Mouse (Mus musculus) T-helper 17 cell (primary cell): ENCODE data around the gene Thap3.

Experiments used
- in situ Hi-C, 2 experiments: fragments of 300-600 bp; cut with MboI, MseI; formaldehyde crosslinking; loops; 1 replicate in 1 of 2; 2 replicates in 1 of 2; pipeline ENCODE4 v1.15.1; 2025; ENCODE audit warnings: high pct_unique_total_duplicates in 2 of 2

Thap3 gene

GRCm38 (mm10) chr4:151992091-151992490, 3.3 kb upstream of the Thap3 start:
- in situ Hi-C loops: loop anchor here (25.0 kb wide), 2 partner anchors 1755 to 1970 kb away; partner anchors contain the start of genes A430005L14Rik (in 1 of the 2) and Eno1 (in 1 of the 2)

GRCm38 (mm10) chr4:151989110-151989488, 302 bp upstream of the Thap3 start:
- in situ Hi-C loops: loop anchor here (25.0 kb wide), 2 partner anchors 1752 to 1973 kb away; partner anchors contain the start of genes A430005L14Rik (in 1 of the 2) and Eno1 (in 1 of the 2)

GRCm38 (mm10) chr4:151988014-151988341, 819 bp downstream of the Thap3 start:
- in situ Hi-C loops: loop anchor here (25.0 kb wide), 2 partner anchors 1751 to 1974 kb away; partner anchors contain the start of genes A430005L14Rik (in 1 of the 2) and Eno1 (in 1 of the 2)

- in situ Hi-C loops: loop anchor here (25.0 kb wide), 2 partner anchors 1749 to 1976 kb away; partner anchors contain the start of genes A430005L14Rik (in 1 of the 2) and Eno1 (in 1 of the 2)
Measured at GRCm38 (mm10) chr4:151986650-151987049, 2.1 kb downstream of the Thap3 start.

GRCm38 (mm10) chr4:151985886-151986285, 2.9 kb downstream of the Thap3 start:
- in situ Hi-C loops: loop anchor here (25.0 kb wide), 2 partner anchors 1749 to 1976 kb away; partner anchors contain the start of genes A430005L14Rik (in 1 of the 2) and Eno1 (in 1 of the 2)

- in situ Hi-C loops: loop anchor here (5.0 to 25.0 kb wide), 3 partner anchors 44 to 1979 kb away; partner anchors contain the start of genes Zbtb48 (in 2 of the 2), A430005L14Rik (in 1 of the 2) and Eno1 (in 1 of the 2)
Measured at GRCm38 (mm10) chr4:151983560-151983959, 5.2 kb downstream of the Thap3 start.

- in situ Hi-C loops: loop anchor here (5.0 to 25.0 kb wide), 3 partner anchors 44 to 1979 kb away; partner anchors contain the start of genes Zbtb48 (in 2 of the 2), A430005L14Rik (in 1 of the 2) and Eno1 (in 1 of the 2)
Measured at GRCm38 (mm10) chr4:151983043-151983442, 5.8 kb downstream of the Thap3 start.

- in situ Hi-C loops: loop anchor here (5.0 to 25.0 kb wide), 3 partner anchors 46 to 1981 kb away; partner anchors contain the start of genes Zbtb48 (in 2 of the 2), A430005L14Rik (in 1 of the 2) and Eno1 (in 1 of the 2)
Measured at GRCm38 (mm10) chr4:151981363-151981762, 7.4 kb downstream of the Thap3 start.

GRCm38 (mm10) chr4:151980699-151981098, 8.1 kb downstream of the Thap3 start:
- in situ Hi-C loops: loop anchor here (5.0 to 25.0 kb wide), 3 partner anchors 47 to 1982 kb away; partner anchors contain the start of genes Zbtb48 (in 2 of the 2), A430005L14Rik (in 1 of the 2) and Eno1 (in 1 of the 2)

- in situ Hi-C loops: loop anchor here (25.0 kb wide), 2 partner anchors 1740 to 1985 kb away; partner anchors contain the start of genes A430005L14Rik (in 1 of the 2) and Eno1 (in 1 of the 2)
Measured at GRCm38 (mm10) chr4:151977748-151978147, 11.0 kb downstream of the Thap3 start.

GRCm38 (mm10) chr4:151975441-151975840, 13.4 kb downstream of the Thap3 start:
- in situ Hi-C loops: loop anchor here (25.0 kb wide), 2 partner anchors 1738 to 1987 kb away; partner anchors contain the start of genes A430005L14Rik (in 1 of the 2) and Eno1 (in 1 of the 2)

- in situ Hi-C loops: no loop called here
Measured at GRCm38 (mm10) chr4:151972221-151972967, 16.4 kb downstream of the Thap3 start.

GRCm38 (mm10) chr4:151968204-151968921, 20.4 kb downstream of the Thap3 start:
- in situ Hi-C loops: no loop called here

GRCm38 (mm10) chr4:151962817-151963216, 26.0 kb downstream of the Thap3 start:
- in situ Hi-C loops: no loop called here

- in situ Hi-C loops: no loop called here
Measured at GRCm38 (mm10) chr4:151960513-151960854, 28.3 kb downstream of the Thap3 start.

- in situ Hi-C loops: no loop called here
Measured at GRCm38 (mm10) chr4:151959849-151960512, 28.8 kb downstream of the Thap3 start.

- in situ Hi-C loops: no loop called here
Measured at GRCm38 (mm10) chr4:151957584-151958315, 31.0 kb downstream of the Thap3 start.

GRCm38 (mm10) chr4:151955791-151956190, 33.0 kb downstream of the Thap3 start:
- in situ Hi-C loops: no loop called here

- in situ Hi-C loops: no loop called here
Measured at GRCm38 (mm10) chr4:151953209-151953608, 35.6 kb downstream of the Thap3 start.
